Mouse (Mus musculus) olfactory bulb, adult 2 months (tissue): ENCODE results near the gene Tnfrsf25. TPM values are rescaled to one million over a fixed set of nuclear protein-coding genes. Genes with fewer than 3 reads are reported as not detected.
A peak's percentile ranks its signal among the peaks of the same experiment; 100 is the strongest.

Source experiments
- H3K27ac ChIP-seq: fragments of 200-500 bp; 2 replicates; pipeline ENCODE4 v1.5.1; 2012; ENCODE audit warnings: low read depth, low read length; ENCODE audit not compliant: insufficient read depth
- H3K4me1 ChIP-seq: fragments of 200-500 bp; 2 replicates; pipeline ENCODE4 v1.6.1; 2012; ENCODE audit warnings: low read length; ENCODE audit not compliant: control insufficient read depth, insufficient read depth
- H3K4me3 ChIP-seq: fragments of 200-500 bp; 2 replicates; pipeline ENCODE4 v1.5.1; 2012; ENCODE audit warnings: mild to moderate bottlenecking, low read depth, low read length, moderate library complexity; ENCODE audit not compliant: insufficient read depth
- CTCF ChIP-seq: fragments of 200-500 bp; IDR thresholded peaks from 2 replicates; pipeline ENCODE4 v1.5.1; 2012; ENCODE audit warnings: low read depth, mild to moderate bottlenecking, low read length, moderate library complexity; ENCODE audit not compliant: insufficient read depth
- POLR2A ChIP-seq: fragments of 200-500 bp; IDR thresholded peaks from 2 replicates; pipeline ENCODE4 v1.6.1; 2012; ENCODE audit warnings: mild to moderate bottlenecking, low read depth, low read length, moderate library complexity; ENCODE audit not compliant: insufficient read depth
- WGBS: fragments of 180-500 bp; shearing (Covaris S2); methylation state at CpG from one replicate; pipeline ENCODE4 v1.1.7; 2018; 5-methylcytosine and 5-hydroxymethylcytosine counted together
- polyA plus RNA-seq: library from polyadenylated mRNA; stranded (reverse); fragments of >200 nt; gene quantifications from 2 replicates; pipeline ENCODE4 v1.2.4, GENCODE M21; 2012; ENCODE audit warnings: low replicate concordance; ENCODE audit not compliant: missing spikeins, insufficient read depth, insufficient read length

The Tnfrsf25 gene
- polyA plus RNA-seq, 1 experiment = not detected

DNA sequence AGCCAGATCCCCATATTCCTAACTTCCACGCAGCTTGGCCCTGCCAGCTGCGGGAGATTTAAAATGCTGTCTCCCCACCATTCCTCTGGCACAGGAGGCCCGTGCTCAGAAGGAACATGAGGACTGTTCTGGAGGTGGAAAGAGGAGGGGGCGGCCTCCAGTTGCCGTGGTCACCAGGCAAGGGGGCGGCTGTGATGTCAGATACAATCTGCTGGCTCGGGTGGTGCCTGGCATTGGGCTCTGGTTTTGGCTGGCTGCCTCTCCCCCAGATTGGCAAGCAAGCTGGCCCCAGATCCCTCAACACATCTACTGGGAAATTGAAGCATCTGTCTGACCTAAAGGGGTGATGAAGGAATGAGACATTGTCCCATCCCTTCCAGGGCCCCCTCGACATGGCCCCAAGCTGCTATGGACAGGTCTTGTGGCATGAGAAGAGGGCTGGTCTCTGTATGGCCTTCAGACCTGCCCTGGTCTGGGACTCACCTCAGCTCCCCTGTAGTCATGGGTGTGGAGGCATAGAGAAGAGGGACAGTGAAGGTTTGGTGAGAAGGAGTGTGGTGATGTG lies 27.1 kb upstream of the Tnfrsf25 start:
- WGBS = 27% methylated on average over 8 of the region's 8 CpGs

DNA sequence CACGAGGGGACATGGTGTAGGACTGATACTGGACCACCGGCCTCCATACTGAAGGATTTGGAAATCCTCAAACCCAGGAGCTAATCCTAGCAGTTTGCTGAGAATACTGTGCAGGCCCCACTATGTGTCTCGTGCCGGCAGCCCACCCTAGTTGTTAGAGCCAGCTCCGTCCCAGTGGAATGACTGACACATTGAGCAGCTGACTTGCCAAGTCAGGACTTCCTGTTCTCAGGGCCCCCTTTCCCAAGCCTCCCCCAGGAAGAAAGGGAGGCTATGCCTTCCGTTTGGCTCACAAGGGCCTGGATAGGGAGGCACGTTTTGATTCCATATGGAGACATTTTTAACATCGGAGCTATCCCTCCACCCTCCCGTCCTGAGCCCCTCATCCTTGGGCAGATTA lies 25.5 kb upstream of the Tnfrsf25 start:
- Histone ChIP-seq H3K27ac (no peak overlapping the region), H3K4me1 (peaks cover 36% of the 10 kb centered on the region), H3K4me3 (no peak overlapping the region)
- 91% methylated on average over 9 of the region's 9 CpGs for WGBS
- TF ChIP-seq CTCF (no peak), POLR2A (no peak)

More for the DNA sequence above, 27.1 kb upstream of the Tnfrsf25 start:
- TF ChIP-seq POLR2A (no peak), CTCF (no peak)
- Histone ChIP-seq H3K4me3 (no peak overlapping the region), H3K4me1 (peaks cover 40% of the 10 kb centered on the region), H3K27ac (no peak overlapping the region)

DNA sequence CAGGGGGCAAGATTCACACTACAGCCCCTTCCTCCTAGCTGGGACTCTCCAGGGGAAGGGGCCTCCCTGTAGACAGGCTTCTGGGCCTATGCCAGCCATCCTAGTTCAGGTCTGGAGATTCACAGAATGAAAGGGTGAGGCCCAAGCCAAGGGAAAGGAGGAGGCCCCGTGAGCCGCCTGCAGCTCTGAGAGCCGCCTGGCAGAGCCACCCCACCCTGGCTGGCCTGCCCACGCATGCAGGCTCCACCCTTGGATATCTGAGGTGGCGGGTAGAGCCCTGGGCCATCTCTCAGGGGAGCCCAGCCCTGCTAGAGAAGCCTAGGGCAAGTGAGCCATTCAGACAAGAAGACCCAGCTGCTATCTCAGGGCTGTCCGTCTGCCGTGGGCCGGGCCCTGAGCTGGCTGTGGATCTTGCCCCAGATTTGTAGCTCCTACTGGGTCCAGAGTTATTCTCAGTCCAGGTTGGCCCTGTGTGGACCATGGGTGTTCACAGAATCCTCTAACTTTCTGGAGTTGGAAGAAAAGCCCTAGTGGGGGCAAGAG lies 22.9 kb upstream of the Tnfrsf25 start:
- 59% methylated on average over 8 of the region's 8 CpGs for WGBS
- Histone ChIP-seq H3K4me1 (peaks cover 30% of the 10 kb centered on the region), H3K27ac (no peak overlapping the region), H3K4me3 (no peak overlapping the region)
- no peak for TF ChIP-seq POLR2A

DNA sequence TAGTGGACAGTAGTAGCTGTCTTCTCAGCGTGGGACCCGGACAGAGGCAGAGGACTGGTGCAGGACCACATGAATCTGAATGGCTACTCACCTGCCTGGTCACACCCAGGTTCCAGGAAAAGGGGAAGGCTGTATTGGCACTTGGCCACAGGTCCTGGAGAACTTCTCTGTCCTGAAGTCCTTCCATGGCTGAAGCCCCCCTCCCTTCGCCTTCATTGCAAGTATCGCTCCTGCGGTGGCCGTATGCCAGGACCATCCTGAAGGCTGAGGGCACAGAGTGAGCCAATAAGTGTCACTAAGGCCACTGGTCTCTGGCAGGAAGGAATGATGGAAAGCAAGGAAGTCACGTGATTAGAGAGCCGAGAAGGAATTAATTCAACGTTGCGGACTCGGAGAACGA lies 21.5 kb upstream of the Tnfrsf25 start:
- WGBS = 74% methylated on average over 12 of the region's 12 CpGs
- TF ChIP-seq CTCF (no peak), POLR2A (no peak)
- Histone ChIP-seq H3K27ac (no peak overlapping the region), H3K4me3 (no peak overlapping the region), H3K4me1 (peaks cover 24% of the 10 kb centered on the region)

DNA sequence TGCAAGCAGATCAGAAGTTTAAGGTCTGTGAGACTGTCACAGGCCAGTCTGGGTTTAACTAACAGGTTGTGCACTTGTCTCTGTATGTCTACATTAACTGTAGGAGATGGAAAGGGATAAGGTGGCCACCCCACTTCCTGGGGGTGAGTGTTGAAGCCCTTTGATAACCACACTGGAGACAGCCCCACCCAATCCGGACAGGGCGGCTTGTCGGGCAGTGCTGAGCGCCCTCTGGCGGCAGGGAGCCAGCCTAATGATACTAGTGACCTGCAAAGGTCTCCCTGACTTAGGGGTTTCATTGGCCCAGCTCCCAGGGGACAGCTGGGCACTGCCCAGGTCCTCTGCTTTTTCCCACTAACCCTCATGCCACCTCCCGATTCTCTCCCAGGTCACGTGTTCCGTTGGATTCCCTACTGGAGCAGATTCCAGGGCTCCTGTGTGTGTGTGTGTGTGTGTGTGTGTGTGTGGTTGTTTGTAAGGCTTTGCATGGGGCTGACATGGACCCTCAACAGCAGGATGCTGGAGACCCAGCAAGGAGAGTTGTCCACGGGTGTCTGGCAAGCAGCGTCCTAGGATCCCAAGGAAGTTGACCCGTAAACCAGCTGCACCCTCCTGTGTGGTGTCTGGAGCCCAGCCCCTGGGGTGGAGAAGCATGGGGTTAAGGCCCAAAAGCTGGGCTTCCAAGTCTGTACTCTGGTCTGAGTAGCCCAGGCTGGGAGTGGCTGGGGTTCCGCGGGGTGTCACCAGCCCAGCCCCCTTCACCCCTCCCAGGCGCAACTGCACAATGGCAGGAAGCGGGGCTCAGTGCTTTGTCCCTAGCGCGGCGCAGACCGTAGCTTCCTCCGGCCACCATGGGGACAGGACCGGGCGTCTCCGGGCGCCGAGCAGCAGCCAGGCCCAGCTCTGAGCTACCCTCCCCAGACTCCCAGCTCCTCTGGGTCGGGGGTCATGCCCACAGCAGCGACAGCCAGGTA lies 19.5 kb upstream of the Tnfrsf25 start:
- 37% methylated on average over 27 of the region's 27 CpGs for WGBS
- H3K4me3 ChIP-seq = peak overlapping the region; percentile 15; the same call in 1 of the 2 replicates

DNA sequence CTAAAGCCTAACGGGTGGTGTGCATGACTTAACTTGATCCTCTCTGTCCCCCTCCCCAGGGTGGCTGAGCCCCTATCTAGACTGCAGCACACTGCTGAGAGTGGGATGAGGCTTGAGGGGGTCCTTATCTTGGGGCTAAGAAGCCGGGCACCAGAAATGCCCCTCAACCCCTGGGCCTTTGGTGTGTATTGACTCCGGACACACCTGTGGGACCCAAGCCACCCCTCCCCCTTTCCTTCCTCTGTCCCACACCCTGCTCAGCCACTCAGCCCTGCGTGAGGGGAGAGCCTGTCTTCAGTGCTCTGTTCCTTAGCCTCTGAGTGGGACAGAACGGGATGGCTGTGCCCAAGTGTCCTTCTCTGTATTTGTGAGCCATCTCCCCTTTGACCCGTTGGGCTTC lies 18.8 kb upstream of the Tnfrsf25 start:
- TF ChIP-seq CTCF = no peak
- 69% methylated on average over 6 of the region's 6 CpGs for WGBS
- no peak overlapping the region for H3K27ac ChIP-seq
- peaks cover 40% of the 10 kb centered on the region for H3K4me1 ChIP-seq
- peak overlapping the region; percentile 15; the same call in 1 of the 2 replicates for H3K4me3 ChIP-seq

More for the DNA sequence above, 19.5 kb upstream of the Tnfrsf25 start:
- Histone ChIP-seq H3K27ac (no peak overlapping the region), H3K4me1 (peaks cover 35% of the 10 kb centered on the region)
- no peak for TF ChIP-seq POLR2A
- peak; percentile 89 for TF ChIP-seq CTCF

DNA sequence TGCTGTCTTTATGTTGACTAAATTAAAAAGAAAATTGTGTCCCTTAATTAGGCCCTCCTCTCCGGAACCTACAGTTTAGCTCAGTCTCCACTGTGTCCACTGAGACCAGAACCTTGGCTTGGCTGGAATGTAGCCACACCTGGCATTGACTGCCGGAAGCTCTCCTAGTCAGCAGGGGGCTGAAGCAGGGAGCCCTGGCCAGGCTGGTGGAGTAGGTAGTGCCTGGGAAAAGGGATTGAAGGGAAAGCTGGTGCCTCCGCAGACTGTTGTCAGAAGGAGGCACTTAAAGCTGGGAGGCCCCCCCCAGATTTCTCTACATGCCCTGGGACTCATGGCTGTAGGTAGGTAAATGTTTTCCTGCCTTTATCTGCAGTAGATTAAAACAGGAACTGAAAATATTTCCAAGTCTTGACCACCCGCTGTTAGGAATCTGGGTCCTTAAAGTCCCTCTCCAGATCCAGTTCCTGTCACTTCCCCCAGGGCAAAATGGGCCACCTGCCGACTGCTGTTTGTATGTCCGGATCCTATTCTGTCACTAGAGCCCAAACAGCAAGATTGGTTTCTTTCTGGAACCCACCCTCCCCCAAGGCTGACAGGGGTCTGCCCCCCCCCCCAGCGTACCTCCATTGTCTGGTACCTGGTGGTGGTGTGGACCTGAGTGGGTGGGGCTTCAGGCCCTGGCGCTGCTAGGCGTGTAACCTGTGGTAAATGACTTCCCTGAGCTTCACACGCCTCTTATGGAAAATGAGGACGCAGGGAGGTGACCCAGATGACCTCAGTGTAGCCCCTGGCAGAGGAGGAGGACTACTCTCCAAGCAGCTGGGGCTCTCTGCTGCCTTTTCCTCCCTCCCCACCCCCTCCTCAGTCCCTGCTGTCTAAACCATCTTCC lies 17.6 kb upstream of the Tnfrsf25 start:
- H3K4me1 ChIP-seq = peaks cover 34% of the 10 kb centered on the region
- no peak overlapping the region for H3K27ac ChIP-seq
- H3K4me3 ChIP-seq = no peak overlapping the region
- TF ChIP-seq CTCF = no peak
- no peak for TF ChIP-seq POLR2A
- WGBS = 62% methylated on average over 11 of the region's 11 CpGs

DNA sequence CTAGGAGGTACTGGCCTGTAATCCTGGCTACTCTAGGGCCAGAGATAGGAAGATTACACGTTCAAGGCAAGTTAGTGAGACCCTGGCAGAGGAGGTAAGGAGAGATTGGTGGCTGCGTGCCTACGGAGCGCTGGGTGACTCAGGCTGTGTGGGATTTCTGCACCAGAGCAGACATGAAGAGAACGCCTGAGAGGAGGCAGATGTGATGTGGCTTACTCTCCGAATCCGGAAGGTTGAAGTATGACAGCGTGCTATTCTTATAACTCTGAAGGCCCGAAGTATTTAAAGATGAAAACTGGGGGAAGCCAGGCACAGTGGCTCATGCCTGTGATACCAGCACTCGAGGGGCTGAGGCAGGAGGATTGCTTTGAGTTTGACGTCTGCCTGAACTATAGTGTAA lies 15.2 kb upstream of the Tnfrsf25 start:
- Histone ChIP-seq H3K4me3 (no peak overlapping the region), H3K4me1 (peaks cover 40% of the 10 kb centered on the region), H3K27ac (peak overlapping the region; percentile 81)
- TF ChIP-seq CTCF (no peak), POLR2A (no peak)
- WGBS = 42% methylated on average over 11 of the region's 11 CpGs

DNA sequence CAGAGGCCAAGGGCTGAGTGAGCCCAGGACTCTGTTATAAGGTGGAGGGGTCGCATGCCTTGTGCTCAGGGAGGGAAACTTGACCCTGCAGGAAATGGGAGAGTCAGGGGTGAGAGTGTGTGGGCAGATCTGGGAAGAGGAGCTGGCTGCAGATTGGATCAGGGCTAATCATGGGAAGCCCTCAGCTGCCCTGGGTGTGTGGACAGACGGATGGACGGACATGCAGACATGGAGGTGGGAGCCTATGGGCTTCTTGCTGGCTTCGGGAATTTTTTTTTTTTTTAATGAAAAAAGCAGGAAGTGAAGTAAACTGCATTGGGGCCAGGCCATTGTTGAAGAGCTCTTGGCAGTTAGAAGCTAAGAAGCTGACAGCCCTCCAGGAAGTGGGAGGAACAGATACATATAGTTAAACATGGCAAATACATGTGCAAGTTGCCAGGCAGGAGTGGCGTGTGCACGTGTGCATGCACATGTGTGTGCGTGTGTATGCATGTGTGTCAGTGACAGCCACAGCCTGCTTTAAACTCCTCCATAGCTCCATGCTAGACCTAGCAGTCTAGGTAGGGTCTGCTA lies 14.6 kb upstream of the Tnfrsf25 start:
- Histone ChIP-seq H3K4me1 (peaks cover 38% of the 10 kb centered on the region), H3K4me3 (no peak overlapping the region), H3K27ac (peak overlapping the region; percentile 81)
- TF ChIP-seq CTCF (no peak), POLR2A (no peak)
- 80% methylated on average over 7 of the region's 7 CpGs for WGBS
